Mouse (Mus musculus) brain, adult 10 weeks (tissue): Measurements from ENCODE around the gene Hsd3b6. TPM values are rescaled to one million over a fixed set of nuclear protein-coding genes. Genes with fewer than 3 reads are reported as not detected.

Experiments used
- polyA plus RNA-seq: library from polyadenylated mRNA; stranded (reverse); fragments of 350-450 nt; fragmentation: Illumina TruSeq; extraction: RNeasy Lipid Tissue Mini Kit (QIAGEN cat#74804); gene quantifications from one replicate; pipeline ENCODE4 v1.2.3, GENCODE M21; 2015; ENCODE audit warnings: low read depth, low replicate concordance

Hsd3b6 gene
- polyA plus RNA-seq, result not detected

GRCm38 (mm10) chr3:98814101-98814670 is at the start of gene Hsd3b6:
Gene Hsd3b6, minus strand, starts transcription at chr3:98814443.

GRCm38 (mm10) chr3:98859576-98859975 is 45.3 kb upstream of the Hsd3b6 start, which contains the start of gene Hsd3b1:
Gene Hsd3b1, minus strand, starts transcription at chr3:98859794.

Other genes with a start within 250 kb of the Hsd3b6 start
- gene Gm10681, start 225.6 kb downstream of the Hsd3b6 start, polyA plus RNA-seq, result not detected
- not detected for gene Hsd3b5, start 184.2 kb downstream of the Hsd3b6 start, polyA plus RNA-seq
- not detected for gene Hsd3b2, start 89.9 kb downstream of the Hsd3b6 start, polyA plus RNA-seq
- not detected for gene Hsd3b3, start 51.3 kb downstream of the Hsd3b6 start, polyA plus RNA-seq
- not detected for gene Hsd3b1, start 45.4 kb upstream of the Hsd3b6 start, polyA plus RNA-seq
- not detected for gene Hao2, start 78.8 kb upstream of the Hsd3b6 start, polyA plus RNA-seq